Mouse (Mus musculus) adipocyte (in vitro differentiated cells): Measurements from ENCODE around the gene Fkbp10.

ENCODE experiments used
- DNase-seq: peaks from one replicate; pipeline ENCODE4 v3.0.0-alpha.2; 2016; ENCODE audit warnings: low spot score

The Fkbp10 gene

DNA sequence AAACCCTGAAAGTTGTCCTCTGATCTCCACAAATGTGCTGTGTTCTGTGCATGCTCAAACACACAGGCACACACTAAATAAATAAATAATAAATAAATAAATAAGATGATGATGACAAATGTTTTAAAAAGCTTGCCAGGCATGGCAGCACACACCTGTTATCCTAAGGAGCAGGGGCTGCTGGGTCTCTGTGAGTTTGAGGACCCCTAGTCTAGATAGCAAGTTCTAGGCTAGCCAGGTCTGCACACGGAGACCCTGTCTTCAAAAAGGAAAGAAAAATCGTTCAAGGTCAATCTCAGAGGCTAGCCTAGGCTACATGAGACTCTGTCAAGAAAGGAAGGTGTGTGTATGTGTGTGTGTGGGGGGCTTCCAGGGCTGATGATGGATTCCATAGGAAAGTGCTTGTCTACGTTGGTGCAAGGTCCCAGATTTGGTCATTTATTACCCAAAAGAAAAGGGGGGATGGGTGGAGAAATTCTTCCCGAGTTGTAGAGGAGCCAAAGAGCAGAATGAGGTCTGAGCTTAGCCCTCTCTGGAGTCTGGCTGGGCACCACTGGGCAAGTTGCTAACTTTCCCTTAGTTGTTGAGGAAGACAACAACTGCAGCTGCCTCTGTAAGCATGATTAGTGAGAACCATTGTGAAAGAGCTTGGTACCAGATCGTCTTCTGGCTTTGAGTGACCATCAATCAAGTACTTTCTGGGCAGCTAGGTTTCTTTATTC lies 21.0 kb upstream of the Fkbp10 start:
- peak; percentile 71 for DNase-seq

- DNase-seq = no peak
Measured at GRCm38 (mm10) chr11:100395200-100395599, 20.3 kb upstream of the Fkbp10 start.

- DNase-seq = no peak
Measured at GRCm38 (mm10) chr11:100395861-100396631, 19.5 kb upstream of the Fkbp10 start.

DNA sequence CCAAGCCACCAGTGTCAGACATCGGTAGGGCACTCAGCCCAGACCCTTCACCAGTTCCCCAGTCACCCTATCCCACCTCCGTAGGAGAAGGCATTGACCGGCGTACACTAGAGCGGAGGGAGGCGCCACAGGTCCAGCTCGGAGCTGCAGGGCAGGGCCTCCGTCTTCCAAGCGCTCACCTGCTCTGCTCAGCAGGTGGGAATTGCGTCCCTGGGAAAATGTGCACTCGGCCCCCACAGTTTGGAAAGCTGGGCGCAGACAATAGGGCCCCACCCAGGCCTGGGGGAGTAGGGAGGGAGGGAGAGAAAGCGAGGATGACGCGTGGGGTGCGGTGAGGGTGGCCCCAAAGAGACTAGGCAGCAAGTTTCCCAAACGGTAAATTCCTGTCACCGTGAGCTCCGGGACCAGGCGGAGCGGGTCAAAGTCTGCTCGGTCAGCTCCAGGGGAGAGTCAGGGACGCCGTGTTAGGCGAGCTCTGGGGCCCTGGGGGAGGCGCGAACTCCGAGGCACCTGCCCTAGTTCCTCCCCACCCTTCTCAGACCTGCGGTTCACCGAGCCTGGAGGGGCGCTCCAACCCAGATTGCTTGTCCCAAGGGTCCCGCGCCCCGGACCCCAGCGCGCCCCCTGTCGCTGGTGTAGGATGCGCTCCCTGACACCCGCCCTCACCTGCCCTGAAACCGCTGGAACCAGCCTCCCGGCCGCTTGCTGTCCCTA lies 18.5 kb upstream of the Fkbp10 start:
- no peak for DNase-seq

- DNase-seq = peak; percentile 99
Measured at GRCm38 (mm10) chr11:100397600-100398389, 17.7 kb upstream of the Fkbp10 start, which contains the start of gene Jup. Gene Jup (minus strand): TSS chr11:100397763.

DNA sequence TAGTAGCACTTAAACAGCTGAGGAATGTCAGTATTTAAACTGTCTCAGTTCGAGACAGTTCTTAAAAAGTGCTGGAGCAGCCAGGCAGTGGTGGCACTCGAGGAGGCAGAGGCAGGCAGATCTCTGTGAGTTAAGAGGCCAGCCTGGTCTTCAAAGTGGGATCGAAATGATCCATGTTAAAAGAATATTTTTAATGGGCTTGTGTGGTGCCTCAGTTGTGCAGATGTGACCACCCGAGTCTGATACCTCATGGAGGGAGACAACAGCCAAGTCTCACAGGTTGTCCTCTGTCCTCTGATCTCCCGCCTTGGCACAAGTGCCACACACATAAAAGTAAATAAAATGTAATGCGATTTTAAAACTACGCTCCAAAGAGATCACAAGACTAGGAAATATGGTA lies 17.0 kb upstream of the Fkbp10 start:
- no peak for DNase-seq

GRCm38 (mm10) chr11:100399320-100399719 lies 16.2 kb upstream of the Fkbp10 start:
- no peak for DNase-seq

DNA sequence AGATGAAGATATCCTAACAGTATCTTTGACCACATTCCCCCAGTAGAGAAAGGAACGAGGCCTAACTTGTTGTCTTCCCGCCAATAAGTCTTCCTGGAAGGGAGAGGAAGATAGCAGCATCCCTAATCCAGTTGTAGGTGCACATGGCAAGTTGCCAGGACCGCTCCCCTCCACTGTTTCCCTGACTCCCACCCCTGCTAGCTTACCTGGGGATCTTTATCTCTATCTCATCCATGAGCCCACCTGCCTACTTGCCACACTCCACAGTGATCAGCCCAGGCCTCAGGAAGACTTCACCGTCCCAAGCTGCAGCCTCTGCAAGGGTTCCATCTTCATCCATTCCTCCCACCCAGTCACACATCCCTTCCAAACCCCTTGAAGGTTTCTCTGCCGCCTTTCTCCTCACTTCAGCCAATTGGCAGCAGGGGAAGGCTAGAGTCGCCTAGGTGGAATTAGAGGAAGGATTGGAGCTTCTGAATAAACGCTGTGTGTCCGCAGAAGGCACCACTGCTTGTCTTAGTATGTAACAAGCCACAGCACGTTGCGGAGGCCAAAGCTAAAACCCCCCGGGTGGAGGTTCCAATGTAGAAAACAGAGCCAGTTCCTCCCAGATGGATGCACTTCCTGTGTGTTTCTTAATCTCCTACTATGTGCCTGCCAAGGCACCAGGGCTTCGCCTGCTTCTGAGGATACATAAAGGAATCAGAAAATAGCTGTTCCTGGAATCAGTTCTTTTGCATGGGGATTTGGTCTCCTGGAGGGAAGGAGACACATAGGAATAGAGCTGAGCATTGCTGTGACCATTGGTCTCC lies 15.6 kb upstream of the Fkbp10 start:
- no peak for DNase-seq

- no peak for DNase-seq
Measured at GRCm38 (mm10) chr11:100400842-100401241, 14.7 kb upstream of the Fkbp10 start.

GRCm38 (mm10) chr11:100402240-100402639 lies 13.3 kb upstream of the Fkbp10 start:
- DNase-seq = no peak

- DNase-seq = no peak
Measured at GRCm38 (mm10) chr11:100402682-100403081, 12.8 kb upstream of the Fkbp10 start.

- DNase-seq = no peak
Measured at GRCm38 (mm10) chr11:100403445-100404134, 11.9 kb upstream of the Fkbp10 start.

DNA sequence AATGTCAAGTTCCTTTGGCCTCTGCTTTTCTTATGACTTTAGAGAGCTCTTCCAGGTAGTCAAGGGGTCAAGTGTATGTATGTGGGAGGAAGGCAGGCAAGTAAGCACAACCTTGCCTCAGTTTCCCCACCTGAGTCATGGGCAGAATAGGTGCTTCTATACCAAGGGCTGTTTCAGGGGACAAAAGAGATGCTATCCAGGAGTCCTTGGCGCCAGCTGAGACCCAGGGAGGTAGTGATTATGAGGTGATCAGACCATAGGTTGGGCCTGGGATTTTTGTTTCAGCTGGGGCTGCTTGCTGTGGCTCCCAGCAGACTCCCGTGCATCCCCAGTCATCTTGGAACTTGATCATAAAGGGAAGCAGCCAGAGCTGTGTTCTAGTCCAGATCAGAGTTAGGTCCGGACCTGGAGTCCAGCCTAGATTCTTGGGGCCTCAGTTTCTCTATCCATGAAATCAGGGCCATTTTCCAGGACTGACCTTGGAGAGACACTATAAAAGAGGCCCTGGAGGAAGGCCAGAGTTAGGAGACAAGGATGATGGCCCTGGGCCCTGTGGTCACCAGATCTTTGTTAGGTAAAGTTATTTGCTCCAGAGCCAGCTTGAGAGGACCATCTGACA lies 10.9 kb upstream of the Fkbp10 start:
- no peak for DNase-seq

DNA sequence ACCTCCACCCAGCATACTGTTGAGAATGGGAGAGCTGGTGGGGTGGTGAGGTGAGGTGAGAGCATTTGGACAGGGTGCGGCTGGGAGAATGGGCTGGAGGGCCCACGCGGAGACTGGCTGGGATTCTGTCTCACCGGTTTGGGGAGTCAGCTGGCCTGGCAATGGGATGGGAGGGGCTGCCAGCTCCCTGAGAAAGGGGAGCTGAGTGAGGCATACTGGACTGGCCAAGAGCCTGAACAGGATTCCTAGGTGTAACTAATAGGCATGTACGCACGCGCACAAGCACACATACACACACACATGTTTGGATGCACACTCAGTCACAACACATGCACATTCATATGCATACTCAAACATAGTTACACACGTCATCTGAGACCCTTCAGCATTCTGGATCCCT lies 9.2 kb upstream of the Fkbp10 start:
- no peak for DNase-seq

DNA sequence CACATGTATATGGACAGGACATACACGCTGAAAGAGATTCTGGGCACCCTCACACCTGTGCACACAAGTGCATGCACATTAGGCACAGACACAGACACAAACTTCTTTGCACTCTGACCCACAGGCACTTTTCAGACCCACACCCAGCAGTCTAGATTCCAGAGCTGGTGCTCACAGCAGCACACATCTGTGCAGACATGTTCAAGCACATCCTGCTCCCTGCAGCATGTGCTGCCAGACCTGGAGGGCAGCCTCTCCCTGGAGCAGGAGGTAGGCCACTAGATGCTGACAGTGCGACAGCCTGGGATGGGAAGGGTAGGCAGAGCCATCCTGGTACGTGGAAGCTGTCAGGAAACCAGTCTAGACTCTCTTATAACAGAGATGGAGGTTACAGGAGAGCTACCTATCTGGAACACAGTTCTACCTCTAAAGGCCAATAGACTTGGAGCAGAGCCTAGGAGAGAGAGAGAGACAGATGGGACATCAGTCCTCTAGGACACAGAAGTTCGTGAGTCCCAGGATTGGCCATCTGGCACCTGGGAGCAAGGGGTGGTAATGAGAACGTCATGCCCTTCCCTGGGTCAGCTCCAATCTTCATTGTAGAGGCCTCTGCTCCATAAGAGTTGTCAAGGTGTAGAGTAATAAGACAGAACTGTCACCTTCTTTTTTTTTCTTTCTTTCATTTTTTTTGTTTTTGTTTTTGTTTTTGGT lies 8.3 kb upstream of the Fkbp10 start:
- no peak for DNase-seq

DNA sequence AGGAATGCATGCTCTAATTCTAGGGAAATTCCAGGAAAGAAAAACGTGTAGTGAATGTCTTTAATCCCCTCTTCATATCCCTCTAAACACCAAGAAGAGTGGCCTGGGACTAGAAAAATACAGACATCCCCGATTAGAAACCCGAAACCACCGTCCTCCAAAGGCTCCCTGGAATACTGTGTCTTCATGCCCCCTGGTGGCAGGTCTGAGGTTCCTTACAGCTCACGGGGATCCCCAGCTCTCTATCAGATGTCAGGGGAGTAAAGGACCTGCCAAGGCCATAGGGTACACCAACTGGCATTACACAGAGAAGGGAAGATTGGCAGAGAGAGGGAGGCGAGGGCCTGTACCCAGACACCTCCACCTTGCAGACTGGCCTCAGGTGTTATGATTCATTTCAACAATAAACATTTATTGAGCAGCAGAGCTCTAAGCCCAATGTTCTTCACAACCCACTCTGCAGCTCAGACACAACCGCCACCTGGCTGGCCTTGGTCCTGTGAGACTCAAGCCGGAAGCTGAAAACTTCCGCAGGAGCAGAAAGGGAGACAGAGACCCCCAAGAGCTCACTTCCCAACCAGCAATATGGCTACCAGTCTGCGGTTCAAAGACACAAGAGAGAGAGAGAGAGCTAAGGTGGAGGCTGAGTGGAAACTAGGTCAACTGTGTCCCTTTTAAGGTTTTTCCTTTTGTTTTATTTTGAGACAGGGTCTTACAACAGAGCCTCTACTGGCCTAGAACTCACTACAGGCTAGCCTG lies 7.2 kb upstream of the Fkbp10 start:
- peak; percentile 76 for DNase-seq

DNA sequence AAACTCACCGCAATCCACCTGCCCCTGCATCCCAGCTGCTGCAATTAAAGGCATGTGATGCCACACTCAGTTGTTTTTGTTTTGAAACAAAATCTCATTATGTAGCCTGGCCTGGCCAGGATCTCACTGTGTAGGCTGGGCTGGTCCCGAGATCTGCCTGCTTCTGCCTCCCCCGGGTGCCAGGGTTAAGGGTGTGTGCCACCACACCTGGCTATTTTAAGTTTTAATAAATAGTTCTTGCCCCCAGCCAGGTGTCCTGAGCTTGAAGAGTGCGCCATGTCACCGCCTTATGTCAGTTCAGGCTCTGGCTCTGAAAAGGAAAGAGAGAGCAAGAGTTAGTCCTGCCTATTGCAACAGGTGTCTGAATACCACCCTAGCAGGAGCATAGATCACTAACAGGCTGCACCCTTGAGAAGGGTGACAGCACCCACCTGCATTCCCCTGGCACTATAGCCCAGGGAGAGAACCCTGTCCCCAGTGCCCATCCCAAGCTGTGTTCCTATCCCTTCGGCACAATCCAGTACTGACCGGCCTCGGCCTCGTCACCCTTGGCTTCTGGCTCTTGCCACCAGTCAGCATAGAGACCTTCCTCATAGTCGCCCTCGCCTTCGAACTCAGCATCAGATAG lies 6.5 kb upstream of the Fkbp10 start:
- no peak for DNase-seq

- DNase-seq = no peak
Measured at GRCm38 (mm10) chr11:100409686-100410085, 5.8 kb upstream of the Fkbp10 start.
